Mouse (Mus musculus): ENCODE data around the gene Ptprcap.

The Ptprcap gene

DNA sequence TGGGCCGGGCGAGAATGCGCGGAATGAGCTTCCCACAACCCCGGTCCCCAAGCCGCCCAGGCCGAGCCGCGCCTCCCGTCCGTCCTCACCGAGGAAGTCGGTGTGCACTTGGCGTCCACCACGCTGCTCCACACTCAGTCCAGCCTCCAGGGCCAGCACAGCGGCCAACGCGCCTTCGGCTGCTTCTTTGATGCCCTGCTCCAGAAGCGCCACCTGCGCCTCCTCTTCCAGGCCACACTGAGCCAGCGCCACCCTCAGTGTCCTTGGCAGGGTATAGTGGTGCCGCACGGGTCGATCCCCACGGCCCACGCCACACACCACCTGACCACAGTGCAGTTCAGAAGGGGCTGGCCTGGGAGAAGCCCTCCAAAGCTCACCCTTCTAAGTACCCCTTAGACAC is 16.4 kb downstream of the Ptprcap start:
- DNase-seq = peak in 1 of 2 experiments; percentile 63

DNA sequence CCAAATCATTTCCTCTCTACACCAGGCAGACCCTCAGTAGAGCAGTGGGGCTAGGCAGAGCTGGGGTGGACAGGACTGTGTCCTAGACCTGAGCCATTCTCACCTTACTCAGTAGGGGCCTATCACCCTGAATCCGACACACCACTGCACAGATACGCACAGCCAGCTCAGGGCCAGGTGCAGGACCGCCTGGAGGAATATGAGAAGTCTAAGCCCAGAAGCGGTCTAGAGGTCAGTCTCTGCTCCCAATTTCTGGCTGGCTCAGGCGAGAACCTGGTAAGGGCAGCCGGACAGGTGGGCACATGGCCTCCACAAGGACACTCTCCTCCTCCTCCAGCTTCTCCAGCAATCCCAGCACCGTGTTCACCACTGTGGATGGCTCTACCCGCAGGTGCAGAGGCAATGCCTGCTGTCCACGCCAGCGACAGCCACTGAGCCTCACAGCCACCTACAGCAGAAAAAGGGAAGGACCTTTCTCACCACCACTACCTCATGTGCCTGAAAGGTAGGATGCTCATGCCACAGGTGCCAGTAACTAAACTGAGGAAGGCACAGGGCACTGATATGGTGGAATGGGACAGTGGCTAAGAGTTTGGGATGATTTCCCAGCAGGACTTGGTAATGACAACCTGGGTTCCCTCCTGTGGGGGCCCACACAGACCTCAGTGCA is 17.5 kb downstream of the Ptprcap start:
- no peak for DNase-seq

DNA sequence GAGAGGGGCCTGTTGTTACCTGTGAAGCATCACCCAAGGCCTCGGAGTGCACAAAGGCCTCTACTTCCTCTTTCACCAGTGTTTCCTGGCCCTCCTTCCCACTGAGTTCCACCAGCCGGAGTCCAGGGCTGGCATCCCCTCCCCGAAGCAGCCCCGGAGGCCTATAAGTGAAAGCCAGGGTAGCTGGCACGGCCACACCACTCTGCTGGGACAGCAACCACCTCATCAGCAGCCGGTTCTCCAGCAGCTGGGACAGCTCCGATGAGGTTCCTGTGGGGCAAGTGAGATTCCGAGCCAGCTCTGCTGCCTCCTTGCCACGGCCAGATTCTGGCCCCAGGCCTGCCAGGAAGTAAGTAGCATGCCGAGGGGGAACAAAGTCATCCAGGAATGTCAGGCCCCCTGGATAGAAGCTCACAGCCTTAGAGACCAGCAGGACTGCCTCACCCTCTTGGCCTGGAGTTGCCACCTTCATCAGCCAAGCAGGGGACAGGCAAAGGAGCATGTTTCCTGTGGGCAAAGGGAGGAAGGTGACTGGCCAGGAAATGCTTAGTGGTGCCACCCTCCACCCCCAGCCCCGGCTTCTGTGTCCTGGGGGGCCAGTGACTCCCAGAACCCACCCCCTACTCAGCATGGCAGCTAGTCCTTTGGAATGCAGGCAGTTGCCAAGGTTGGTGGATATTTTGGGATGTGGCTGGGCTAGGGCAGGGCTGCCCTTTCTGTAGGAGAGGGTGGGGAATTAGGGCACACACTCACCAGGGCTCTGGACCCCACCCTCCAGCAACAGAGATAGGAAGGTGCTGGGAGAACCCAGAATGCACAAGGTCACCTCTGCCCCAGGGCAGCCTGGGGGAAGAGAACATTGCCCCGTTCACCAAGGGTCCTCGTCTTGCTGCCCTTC is 18.2 kb downstream of the Ptprcap start:
- no peak for DNase-seq

DNA sequence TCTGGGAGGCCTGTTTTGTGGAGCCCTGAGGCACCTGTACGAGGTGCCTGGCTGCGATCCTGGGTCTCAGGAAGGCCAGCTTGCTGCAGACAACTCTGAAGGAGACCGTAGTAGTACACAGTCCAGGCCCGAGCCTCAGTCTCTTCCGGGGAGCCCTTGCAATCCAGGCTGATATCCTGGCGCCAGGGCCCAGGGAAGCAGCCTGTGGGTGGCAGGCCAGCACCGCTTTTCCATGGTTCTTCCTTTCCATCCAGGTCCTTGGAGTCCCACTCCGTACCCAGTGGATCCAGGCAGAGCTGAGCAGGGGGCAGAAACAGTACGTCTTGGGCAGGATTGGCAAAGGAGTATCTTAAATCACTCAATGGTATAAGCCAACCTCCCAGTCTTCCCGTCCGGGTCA is 19.5 kb downstream of the Ptprcap start:
- no peak for DNase-seq

DNA sequence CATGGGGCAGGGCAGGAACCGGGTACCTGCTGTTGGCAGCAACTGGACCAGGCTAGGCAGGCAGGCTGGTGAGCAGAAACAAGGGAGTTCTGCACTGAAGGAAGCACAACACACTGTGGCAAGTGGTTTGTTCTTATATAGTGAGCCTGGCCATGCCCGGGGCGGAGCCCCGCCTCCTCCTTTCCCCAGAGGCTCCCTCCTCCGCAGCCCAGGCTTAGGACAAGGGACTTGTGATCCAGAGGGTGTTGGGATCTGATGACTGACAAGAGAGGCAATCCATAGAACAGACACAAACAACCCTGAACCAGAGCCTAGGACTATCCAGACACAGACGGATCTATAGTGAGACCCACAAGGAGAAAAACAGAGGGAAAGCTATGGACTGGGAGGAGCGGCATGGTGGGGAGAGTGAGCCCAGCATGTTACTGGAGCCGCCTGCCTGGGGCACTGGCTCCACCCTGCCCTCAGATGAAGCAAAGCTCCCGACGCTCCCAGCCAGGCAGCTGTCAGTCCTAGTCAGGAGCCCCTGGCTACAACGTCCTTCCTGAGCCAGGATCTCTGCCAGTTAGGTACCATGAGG is 22.1 kb downstream of the Ptprcap start, which contains the start of gene Carns1:
Carns1 (minus strand) TSS at position 112 of the 580 bp plus-strand sequence.
- DNase-seq = no peak

DNA sequence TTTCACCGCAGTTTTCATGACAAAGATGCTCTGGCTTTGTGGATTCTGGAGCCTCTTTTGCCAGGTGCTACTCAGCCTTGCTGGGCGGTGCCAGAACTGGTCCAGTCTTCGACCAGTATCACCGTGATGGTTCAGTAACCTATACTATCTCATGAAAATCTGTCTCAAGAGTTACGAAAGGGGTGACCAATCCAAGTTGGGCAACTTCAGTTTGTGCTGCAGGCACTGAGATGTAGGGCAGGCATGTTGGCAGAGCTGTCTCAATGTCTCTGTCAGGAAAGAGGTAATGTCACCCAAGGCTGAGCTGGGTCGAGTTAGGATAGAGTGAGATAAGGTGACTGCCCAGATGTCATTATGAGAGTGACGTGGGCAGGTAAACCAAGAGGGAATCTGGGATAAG is 27.0 kb downstream of the Ptprcap start:
- DNase-seq = no peak

DNA sequence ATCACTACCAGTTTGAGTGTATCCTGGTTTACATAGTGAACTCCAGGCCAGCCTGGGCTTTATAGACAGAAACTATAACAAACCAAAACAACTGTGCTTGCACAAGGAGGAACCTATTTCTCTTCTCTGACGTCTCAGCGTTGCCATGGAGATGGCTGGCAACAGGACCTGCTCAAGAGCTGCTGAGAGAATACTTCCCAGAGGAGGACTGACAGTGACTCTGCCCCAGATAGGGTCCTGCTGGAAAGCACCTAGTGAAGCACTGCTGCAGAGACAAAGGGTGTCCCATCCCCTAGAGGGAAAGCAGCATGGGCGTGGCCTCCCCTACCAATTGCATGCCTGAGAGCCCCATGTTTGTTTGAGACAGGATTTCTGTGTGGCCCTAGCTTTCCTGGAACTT is 28.5 kb downstream of the Ptprcap start:
- DNase-seq = no peak

DNA sequence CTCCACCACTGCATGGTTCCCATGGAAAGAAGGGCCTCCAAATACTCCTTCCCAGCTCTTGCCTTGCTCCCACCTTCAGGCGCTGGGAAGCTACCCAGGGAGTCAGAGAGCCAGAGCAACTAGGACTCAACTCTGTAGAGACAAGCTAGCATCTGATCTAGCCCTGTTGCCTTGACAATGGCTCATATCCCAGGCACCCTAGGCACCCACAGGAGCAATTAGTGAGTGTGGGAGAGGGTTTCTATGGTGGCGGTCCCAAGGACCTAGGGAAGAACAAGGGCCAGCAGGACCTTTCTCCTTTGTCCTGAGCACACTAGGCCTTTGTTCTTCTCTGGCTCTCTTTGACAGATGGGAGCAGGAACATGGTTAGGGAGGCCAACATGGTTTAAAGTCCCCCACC is 30.3 kb downstream of the Ptprcap start:
- no peak for DNase-seq

DNA sequence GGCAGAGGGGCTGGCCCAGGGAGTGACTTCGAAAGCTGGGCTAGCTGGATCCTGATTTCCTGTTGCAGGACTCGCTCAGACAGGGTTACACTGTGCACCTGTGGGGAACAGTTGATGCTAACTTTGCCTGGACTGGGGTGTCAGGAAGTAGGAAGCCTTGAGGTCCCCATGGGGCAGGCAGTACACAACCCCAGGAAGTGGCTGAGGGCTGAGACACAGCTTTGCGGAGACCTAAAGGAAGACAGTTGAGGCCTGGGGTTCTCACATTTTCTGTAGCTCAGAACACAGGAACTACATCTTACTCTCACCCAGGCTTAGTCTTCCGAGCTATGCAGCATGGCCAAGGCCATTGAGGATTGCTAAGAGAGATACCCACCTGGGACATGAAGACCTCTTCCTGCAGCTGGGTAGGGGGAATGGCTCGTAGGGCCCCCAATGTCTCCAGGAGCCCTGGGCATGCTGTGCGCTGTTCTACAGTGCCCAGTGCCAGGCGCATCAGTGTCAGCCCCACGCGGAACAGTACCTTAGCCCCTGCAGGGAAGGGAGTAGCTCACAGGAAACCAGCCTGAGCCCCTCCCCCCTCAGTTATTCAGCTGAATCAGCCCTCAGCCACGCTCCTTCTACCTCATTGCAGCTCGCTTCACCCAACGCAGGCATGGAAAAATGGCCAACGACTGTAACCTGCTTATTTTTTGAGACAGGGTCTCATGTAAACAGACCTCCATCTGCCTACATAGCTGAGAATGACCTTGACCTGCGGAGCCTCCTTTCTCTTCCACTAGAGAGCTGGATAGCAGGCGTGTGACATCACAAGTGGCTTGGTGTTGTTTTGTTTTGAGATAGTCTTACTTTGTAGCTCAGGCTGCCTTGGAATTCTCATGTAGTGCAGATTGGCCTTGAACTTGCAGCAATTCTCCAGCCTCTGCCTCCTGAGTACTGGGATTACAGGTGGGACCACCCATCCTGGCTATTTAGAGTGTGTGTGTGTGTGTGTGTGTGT is 31.9 kb downstream of the Ptprcap start:
- DNase-seq = no peak

DNA sequence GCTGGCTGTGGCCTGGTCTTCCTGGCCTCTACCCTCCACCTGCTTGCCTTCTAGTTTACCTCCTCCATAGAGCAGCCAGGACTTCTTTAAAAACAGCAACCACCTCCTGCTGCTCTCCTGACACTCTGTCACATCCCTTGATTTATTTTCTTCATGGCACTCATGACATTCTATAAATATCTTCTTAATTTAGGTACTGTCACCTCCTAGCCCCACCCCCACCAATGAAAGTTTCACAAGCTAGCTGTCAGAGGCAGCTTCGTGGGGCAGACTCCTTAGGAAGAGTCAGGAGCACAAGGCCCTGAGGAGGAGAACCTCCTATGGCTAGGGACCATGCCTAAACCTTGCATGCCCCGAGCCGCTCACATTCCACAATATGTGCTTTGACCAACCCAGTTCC is 33.9 kb downstream of the Ptprcap start:
- DNase-seq = no peak

DNA sequence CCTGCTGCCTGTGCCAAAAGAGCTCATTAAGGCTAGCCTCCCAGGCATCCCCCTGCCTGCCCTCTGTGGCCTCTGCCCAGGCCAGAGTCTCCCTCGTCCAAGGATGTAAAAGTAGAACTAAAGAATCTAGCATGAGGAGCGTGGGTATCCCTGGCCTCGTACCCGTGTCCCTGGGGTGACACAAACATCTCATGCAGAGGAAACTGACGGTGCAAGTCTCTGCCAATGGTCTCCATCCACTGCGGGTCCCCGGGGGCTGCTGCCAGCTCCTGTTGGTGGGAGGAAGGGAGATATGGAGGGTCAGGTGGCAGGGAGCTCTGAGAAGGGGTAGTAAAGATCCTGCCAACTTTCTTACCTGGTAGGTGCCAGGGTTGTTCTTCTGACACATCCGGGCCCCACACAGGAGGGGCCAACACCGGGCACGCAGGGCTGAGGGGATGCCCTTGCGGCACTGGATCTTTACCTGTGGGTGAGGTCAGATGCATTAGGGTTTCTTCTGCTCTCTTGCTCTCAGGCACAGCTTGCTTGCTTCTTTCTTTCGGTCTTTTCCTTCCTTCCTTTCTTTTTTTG is 35.7 kb downstream of the Ptprcap start:
- DNase-seq = no peak

DNA sequence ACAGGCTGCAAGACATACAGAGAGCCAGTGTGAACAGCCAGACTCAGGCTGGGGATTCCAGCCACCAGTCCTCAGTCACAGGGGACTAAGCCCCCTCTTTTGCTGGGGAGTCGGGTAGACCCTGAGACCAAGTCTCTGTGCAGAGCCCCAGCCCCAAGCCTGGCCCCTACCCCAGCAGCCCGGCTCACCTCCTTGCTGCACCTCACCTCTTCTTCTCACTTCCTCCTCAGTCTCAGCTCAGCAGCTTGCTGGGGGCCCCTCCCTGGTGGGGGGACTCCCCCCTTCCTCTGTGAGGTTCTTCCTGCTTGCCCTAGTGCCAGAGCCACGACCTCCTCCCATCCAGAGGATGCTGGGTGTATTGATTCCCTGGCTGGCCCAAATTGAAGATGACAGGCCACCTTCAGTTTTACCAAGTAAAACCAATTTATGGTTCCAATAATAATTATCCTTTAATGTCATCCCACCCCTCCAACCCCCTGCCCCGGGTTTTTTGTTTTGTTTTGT is 37.5 kb downstream of the Ptprcap start, which contains the start of gene Tbc1d10c:
Tbc1d10c (minus strand) TSS at position 454 of the 504 bp plus-strand sequence.
- no peak for DNase-seq

DNA sequence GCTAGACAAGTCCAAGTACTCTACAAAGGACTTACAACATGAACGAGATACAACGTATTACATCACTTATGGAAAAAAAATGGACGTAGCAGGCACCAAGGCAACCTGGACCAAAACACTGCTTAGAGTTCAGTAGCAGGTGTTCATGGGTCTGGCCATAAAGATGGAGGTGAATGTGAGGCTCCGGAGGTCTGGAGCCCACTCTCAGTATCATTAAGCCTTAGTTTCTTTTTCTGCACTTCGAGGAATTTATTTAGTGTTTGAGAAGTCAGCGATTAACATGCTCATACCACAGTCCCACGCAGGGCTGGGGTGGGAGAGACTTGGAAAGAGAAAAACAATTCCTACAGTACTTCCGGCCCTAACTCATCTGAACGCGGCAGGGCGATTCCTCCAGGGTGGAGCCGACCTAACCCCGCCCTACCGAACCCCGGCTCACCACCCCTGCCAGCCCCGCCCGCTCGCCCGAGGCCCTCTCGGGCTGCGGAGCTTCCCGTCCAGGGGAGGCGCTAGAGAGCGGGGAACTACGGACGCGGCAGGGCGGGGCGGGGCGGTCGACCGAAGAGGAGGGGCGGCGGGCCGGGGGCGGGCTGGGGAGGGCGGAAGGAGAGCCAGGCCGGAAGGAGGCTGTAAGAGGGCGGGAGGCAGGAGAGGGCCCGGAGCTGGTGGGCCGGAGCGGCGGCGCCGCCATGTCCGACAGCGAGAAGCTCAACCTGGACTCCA is 38.3 kb downstream of the Ptprcap start, which contains the start of gene Ppp1ca:
Ppp1ca (plus strand) TSS at position 538 of the 723 bp plus-strand sequence.
- peak; percentile 93 to 97 for DNase-seq

DNA sequence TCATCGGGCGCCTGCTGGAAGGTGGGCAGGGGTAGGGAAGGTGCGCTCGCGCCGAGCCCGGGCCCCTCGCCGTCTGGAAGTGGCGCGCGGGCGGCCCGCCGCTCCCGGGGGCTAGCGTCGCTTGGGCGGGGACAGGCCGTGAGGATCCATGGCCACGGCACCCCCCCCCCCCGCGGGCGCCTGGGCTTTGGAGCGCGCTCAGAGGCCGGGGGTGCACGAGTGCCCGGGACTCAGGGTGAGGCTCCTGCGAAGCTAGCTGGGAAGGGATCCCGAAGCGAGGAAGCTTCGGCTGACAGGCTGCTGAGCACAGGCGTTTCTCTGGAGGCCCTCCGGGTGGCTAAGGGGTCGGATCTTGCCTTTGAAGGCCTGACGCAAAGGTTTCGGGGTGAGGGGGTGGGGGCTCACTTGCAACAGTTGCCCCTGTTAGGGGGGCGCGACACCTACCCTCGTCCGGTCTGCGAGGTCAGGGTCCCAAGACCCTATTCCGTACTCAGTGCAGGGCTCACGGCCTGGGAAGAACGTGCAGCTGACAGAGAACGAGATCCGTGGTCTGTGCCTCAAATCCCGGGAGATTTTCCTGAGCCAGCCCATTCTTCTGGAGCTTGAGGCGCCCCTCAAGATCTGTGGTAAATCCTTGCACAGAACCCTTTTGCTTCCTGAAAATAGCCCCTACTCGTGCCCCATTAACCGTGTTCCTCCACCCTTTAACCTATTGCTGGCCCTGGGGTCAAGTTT is 39.0 kb downstream of the Ptprcap start:
- no peak for DNase-seq

DNA sequence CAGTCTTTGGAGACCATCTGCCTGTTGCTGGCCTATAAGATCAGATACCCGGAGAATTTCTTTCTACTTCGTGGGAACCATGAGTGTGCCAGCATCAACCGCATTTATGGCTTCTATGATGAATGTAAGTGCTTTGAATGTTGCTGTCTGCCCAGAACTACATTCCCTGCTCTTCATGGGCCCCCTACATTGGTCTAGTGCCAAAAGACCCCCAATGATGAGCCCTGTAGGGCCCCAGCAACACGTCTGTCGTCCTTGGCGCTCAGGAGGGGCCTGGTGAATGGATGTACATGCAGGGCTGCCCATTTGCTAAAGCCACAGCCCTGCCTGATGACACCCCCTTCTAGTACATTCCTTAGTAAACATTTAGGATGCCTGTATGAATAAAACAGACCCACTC is 39.7 kb downstream of the Ptprcap start:
- no peak for DNase-seq

DNA sequence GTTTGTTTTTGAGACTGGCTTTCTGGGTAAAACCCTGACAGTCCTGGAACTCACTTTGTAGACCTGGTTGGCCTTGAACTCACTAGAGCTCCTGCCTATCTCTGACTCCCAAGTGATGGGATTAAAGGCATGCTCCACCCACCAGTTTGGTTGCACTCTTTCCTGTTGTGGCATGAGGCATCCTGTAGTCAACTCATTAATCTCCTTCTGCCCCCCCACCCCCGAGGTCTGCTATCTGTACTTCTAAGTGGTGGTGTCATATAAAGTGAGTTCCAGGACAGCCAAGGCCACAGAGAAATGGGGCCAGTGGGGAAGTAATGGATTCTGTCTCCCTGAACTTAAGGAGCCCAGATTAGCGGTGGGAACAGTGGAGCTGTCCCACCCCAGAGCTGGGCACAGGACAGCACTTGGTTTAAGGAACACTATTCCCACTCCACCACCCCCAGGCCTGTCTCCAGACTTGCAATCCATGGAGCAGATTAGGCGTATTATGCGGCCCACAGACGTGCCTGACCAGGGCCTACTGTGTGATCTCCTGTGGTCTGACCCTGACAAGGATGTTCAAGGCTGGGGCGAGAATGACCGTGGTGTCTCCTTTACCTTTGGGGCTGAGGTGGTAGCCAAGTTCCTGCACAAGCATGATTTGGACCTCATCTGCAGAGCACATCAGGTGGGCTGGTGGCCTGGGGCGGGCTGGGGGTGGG is 40.8 kb downstream of the Ptprcap start:
- no peak for DNase-seq

DNA sequence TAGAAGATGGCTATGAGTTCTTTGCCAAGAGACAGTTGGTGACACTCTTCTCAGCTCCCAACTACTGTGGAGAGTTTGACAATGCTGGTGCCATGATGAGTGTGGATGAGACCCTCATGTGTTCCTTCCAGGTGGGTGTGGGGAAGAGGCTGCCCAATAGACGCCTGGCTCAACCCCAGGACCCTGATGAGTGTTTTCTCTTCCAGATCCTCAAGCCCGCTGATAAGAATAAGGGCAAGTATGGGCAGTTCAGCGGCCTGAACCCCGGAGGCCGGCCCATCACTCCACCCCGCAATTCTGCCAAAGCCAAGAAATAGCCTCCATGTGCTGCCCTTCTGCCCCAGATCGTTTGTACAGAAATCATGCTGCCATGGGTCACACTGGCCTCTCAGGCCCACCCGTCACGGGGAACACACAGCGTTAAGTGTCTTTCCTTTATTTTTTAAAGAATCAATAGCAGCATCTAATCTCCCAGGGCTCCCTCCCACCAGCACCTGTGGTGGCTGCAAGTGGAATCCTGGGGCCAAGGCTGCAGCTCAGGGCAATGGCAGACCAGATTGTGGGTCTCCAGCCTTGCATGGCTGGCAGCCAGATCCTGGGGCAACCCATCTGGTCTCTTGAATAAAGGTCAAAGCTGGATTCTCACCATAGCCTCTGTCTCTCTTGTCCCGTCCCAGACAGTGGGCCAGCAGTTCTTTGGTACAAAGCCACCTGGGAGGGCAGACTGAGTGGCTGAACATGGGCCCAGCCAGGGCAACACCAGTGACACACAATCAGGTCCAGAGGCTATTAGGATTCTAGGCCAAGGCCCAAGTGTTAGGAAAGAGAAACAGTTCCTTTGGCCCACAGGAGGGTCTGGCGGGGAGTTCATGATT is 41.6 kb downstream of the Ptprcap start:
- DNase-seq = peak; percentile 88

DNA sequence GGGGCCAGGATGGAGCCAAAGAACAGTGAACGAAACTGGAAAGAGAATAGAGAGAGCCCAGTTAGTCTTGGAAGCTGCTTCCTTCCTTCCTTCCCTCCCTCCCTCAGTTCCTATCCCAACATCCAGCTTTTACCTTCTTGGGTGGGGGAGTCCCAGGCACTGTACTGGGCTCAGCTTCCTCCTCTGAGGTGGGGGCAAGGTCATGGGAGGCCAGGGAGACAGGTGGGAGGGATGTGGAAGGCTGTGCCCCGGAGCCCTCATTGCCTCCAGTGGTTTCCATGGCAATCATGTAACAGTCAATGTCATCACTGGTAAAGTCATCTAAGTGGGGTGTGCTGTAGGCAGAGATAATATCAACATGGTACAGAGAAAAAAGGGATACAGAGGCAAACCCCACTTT is 42.6 kb downstream of the Ptprcap start:
- no peak for DNase-seq

DNA sequence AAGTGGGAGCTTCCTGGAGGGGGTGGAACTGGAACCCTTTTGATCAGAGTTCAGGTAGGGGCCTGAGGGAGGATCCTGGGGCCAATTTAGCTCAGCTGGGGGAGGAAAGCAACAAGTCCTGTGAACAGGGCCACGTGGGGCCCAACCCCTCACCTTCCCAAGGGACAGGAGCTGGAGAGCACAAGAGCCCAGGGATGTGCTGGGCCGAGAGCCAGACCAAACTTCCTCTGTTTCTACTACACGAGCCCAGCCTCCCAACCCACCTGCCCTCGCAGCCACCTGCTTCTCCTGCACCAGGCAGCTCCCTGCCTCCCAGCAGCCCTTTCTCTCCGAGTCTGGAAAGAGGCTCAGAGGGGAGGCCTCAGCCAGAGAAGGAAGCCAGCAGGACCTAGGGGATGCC is 43.1 kb downstream of the Ptprcap start:
- no peak for DNase-seq
